Mouse (Mus musculus) forebrain, embryonic 12.5 days (tissue): ENCODE results near the gene Psip1. TPM values are rescaled to one million over a fixed set of nuclear protein-coding genes. Genes with fewer than 3 reads are reported as not detected.

ENCODE experiments used
- ATAC-seq: fragments of 200-750 bp; cut with Nextera tagmentation; 2 replicates; pipeline ENCODE4 v1.8.0; 2017; ENCODE audit warnings: moderate TSS enrichment; ENCODE audit not compliant: low FRiP score
- H3K27ac ChIP-seq: fragments of 300-500 bp; sonication (generic); 2 replicates; pipeline ENCODE4 v1.5.1; 2016; ENCODE audit warnings: mild to moderate bottlenecking
- H3K27me3 ChIP-seq: fragments of 300-500 bp; sonication (generic); 2 replicates; pipeline ENCODE4 v1.6.1; 2016; ENCODE audit warnings: mild to moderate bottlenecking
- H3K36me3 ChIP-seq: fragments of 300-500 bp; sonication (generic); replicated peaks from 2 replicates; pipeline ENCODE4 v1.6.1; 2016; ENCODE audit warnings: mild to moderate bottlenecking
- H3K4me1 ChIP-seq: fragments of 300-500 bp; sonication (generic); 2 replicates; pipeline ENCODE4 v1.6.1; 2016
- H3K4me2 ChIP-seq: fragments of 300-500 bp; sonication (generic); 2 replicates; pipeline ENCODE4 v1.6.1; 2016; ENCODE audit warnings: mild to moderate bottlenecking, moderate library complexity
- H3K4me3 ChIP-seq: fragments of 300-500 bp; sonication (generic); replicated peaks from 2 replicates; pipeline ENCODE4 v1.5.1; 2016; ENCODE audit warnings: mild to moderate bottlenecking
- H3K9ac ChIP-seq: fragments of 300-500 bp; sonication (generic); 2 replicates; pipeline ENCODE4 v1.6.1; 2016; ENCODE audit warnings: mild to moderate bottlenecking
- H3K9me3 ChIP-seq: fragments of 300-500 bp; sonication (generic); 2 replicates; pipeline ENCODE4 v1.6.1; 2016
- WGBS: fragments of 180-500 bp; shearing (Covaris S2); methylation state at CpG from one replicate; pipeline ENCODE4 v1.1.7; 2016; 5-methylcytosine and 5-hydroxymethylcytosine counted together
- polyA plus RNA-seq: library from polyadenylated mRNA; unstranded; fragments of >200 nt; fragmentation: Nextera tagmentation; extraction: Ambion mirVana; gene quantifications from 2 replicates; pipeline ENCODE4 v1.2.1, GENCODE M21; 2016

The Psip1 gene
- polyA plus RNA-seq, 1 experiment from 2014 or later = 488 TPM

GRCm38 (mm10) chr4:83409867-83410505 is 76.3 kb downstream of the Psip1 start:
- peaks cover 17% of the 10 kb centered on the region for H3K9me3 ChIP-seq

GRCm38 (mm10) chr4:83407688-83408087 is 78.6 kb downstream of the Psip1 start:
- Histone ChIP-seq H3K4me3 (no peak overlapping the region), H3K9ac (no peak overlapping the region), H3K27me3 (no peaks in the 10 kb centered on the region), H3K9me3 (peaks cover 26% of the 10 kb centered on the region), H3K4me2 (no peak overlapping the region), H3K27ac (no peak overlapping the region), H3K36me3 (no peaks in the 10 kb centered on the region), H3K4me1 (no peaks in the 10 kb centered on the region)
- 93% methylated on average over 6 of the region's 6 CpGs for WGBS
- no peak for ATAC-seq

More at GRCm38 (mm10) chr4:83409867-83410505, 76.3 kb downstream of the Psip1 start:
- Histone ChIP-seq H3K4me3 (no peak overlapping the region), H3K4me2 (no peak overlapping the region), H3K9ac (no peak overlapping the region), H3K27ac (no peak overlapping the region), H3K27me3 (no peaks in the 10 kb centered on the region), H3K4me1 (no peaks in the 10 kb centered on the region), H3K36me3 (no peaks in the 10 kb centered on the region)
- ATAC-seq = no peak
- 94% methylated on average over 4 of the region's 4 CpGs for WGBS

Other genes with a start within 250 kb of the Psip1 start
- gene Ttc39b, start 162.2 kb downstream of the Psip1 start, polyA plus RNA-seq = 6.2 and 6.3 TPM in 2 replicates
- 79.9 and 80.7 TPM in 2 replicates for gene Snapc3, start 68.7 kb downstream of the Psip1 start, polyA plus RNA-seq
- gene Ccdc171, start 39.1 kb upstream of the Psip1 start, polyA plus RNA-seq = 6.0 and 8.3 TPM in 2 replicates